Mouse (Mus musculus): ENCODE results near the gene Ivd. TPM values are rescaled to one million over a fixed set of nuclear protein-coding genes. Genes with fewer than 3 reads are reported as not detected.
A peak's percentile ranks its signal among the peaks of the same experiment; 100 is the strongest.

Gene Ivd
- polyA plus RNA-seq (2015; fragmentation: Nextera tagmentation; extraction: Ambion mirVana) = 41.9 and 51.3 TPM in 2 replicates

DNA sequence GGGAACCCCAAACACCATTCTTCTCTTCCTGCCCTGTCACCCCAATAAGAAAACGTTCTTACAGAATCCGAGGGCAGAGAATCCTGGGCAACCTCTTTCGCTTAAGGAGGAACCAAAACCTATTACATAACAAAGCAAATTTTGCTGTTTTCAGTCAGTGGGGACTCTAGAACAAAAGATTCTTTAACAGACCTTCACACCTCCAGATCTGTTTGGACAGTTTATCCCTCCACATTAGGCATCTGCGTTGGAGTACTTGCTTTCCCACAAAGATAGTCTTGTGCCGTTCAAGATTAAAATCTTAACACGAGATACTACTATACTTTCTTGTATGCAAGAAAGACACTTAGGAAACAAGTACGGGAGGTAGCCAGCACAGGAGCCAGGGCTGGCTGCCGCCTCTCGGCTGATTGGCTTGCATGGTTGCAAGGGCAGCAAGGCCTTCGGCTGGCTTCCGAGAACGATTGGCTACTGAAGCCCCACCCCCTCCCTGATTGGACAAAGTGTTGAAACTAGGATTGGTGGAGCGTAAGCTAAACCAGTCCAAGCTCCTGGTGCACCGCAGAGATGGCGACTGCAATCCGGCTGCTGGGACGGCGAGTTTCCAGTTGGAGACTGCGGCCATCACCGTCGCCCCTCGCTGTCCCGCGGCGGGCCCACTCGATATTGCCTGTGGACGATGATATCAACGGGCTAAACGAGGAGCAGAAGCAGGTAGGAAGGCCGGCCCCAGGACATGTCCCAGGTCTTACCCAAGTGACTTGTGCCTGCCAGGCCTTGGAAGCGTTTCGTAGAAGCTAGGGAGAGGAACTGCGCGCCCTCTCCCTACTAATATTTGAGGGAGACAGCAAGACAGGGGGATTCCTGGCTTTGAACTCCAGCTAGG lies at the start of gene Ivd:
Ivd (plus strand) TSS at position 501 of the 886 bp plus-strand sequence.
- Histone ChIP-seq H3K4me2 (ENCODE audit: low read depth, low read length) (peak within 1 kb of the TSS; percentile 87), H3K27me3 (replicated peaks; ENCODE audit: control insufficient read depth, insufficient read depth, low read length) (no peaks in the 10 kb centered on the region), H3K4me3 (ENCODE audit: low read length) (peak within 1 kb of the TSS; percentile 73), H3K9ac (ENCODE audit: low read depth, low read length) (peak within 1 kb of the TSS; percentile 79), H3K9me3 (ENCODE audit: control insufficient read depth, low read length) (no peaks in the 10 kb centered on the region), H3K36me3 (ENCODE audit: control insufficient read depth, insufficient read depth, low read length) (peaks cover 4% of the 10 kb centered on the region; the same call in 1 of the 2 replicates), H3K4me1 (ENCODE audit: control insufficient read depth, insufficient read depth, low read length) (peaks cover 3% of the 10 kb centered on the region), H3K27ac (ENCODE audit: low read length) (peak within 1 kb of the TSS; percentile 59; the same call in 1 of the 2 replicates)
- under 1% methylated on average over 34 of the region's 34 CpGs for WGBS
- ATAC-seq = peak; percentile 100

DNA sequence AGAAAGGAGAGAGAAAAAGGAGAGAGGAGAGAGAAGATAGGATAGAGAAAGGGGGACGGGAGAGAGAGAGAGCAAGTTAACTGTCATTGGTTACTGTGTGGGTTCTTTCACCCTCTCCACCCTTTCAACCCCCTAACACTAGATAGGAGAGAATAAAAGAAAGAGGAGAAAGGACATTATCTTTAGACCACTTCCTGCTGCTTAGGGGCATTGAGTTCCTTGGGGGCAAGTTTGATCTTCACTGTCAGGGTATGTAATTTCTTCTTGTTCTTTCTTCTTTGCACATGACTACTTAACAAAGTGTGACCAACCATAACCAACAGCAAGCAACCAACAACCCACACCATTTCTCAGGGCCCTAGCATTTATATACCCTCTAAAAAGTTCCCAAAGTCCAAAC lies 49.0 kb upstream of the Ivd start:
- peaks cover 14% of the 10 kb centered on the region for H3K4me1 ChIP-seq (ENCODE audit: control insufficient read depth, insufficient read depth, low read length)
- no peak overlapping the region for H3K4me3 ChIP-seq (ENCODE audit: low read length)
- whole genome bisulfite sequencing = 76% methylated on average over 1 of the region's 1 CpGs
- no peaks in the 10 kb centered on the region for H3K27me3 ChIP-seq (replicated peaks; ENCODE audit: control insufficient read depth, insufficient read depth, low read length)
- H3K27ac ChIP-seq (ENCODE audit: low read length) = no peak overlapping the region
- no peaks in the 10 kb centered on the region for H3K36me3 ChIP-seq (ENCODE audit: control insufficient read depth, insufficient read depth, low read length)
- H3K9ac ChIP-seq (ENCODE audit: low read depth, low read length) = no peak overlapping the region
- H3K4me2 ChIP-seq (ENCODE audit: low read depth, low read length) = no peak overlapping the region
- no peak for ATAC-seq
- H3K9me3 ChIP-seq (ENCODE audit: control insufficient read depth, low read length) = no peaks in the 10 kb centered on the region; the same call in 1 of the 2 replicates

DNA sequence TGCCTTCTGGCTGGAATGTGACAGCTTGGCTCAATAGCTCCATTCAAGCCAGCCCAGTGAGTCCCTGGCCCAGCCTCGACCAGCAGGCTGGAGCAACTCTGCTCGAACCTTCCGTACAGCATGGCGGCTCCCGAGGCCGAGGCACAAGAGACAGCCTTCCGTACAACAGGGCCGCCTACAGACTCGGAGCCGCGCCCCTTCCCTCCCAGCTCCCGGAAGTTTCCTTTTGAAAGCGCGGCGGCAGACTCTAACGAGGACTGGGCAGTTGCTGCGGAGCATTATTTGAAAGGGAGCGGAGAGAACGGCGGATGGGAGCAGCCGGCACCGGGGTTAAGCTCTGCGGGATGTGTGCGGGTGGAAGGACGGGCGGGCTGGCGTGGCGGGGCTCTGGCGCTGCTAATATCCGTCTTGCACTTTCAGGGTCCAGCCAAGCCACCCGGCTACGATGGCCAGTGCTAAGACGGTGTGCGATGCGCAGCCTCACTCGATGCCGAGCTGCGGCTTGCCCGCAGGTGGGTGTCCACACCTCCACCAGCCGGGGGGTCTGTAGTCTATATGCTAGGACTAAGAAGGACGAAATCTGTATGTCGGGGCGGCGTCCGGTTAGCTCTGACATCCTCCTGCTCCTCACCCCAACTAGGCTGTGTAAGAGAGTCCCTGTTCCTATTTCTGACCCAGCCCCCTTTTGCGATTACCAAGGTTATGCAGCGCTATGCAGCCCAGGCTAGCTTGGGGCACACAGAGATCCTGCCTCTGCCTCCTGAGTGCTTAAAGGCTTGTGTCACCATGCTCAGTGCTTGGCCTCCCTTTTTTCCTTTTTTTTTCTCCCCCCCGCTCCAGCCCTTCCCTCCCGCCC lies 47.5 kb upstream of the Ivd start, which contains the start of gene Knstrn:
Knstrn (plus strand) TSS at position 23 of the 856 bp plus-strand sequence.
- WGBS = under 1% methylated on average over 49 of the region's 49 CpGs
- Histone ChIP-seq H3K4me2 (ENCODE audit: low read depth, low read length) (peak within 1 kb of the TSS; percentile 75), H3K27ac (ENCODE audit: low read length) (peak within 1 kb of the TSS; percentile 63), H3K4me1 (ENCODE audit: control insufficient read depth, insufficient read depth, low read length) (peaks cover 14% of the 10 kb centered on the region), H3K9me3 (ENCODE audit: control insufficient read depth, low read length) (no peaks in the 10 kb centered on the region; the same call in 1 of the 2 replicates), H3K9ac (ENCODE audit: low read depth, low read length) (peak within 1 kb of the TSS; percentile 80), H3K36me3 (ENCODE audit: control insufficient read depth, insufficient read depth, low read length) (peaks cover 9% of the 10 kb centered on the region), H3K4me3 (ENCODE audit: low read length) (peak within 1 kb of the TSS; percentile 81), H3K27me3 (replicated peaks; ENCODE audit: control insufficient read depth, insufficient read depth, low read length) (no peaks in the 10 kb centered on the region)
- peak; percentile 96 for ATAC-seq

DNA sequence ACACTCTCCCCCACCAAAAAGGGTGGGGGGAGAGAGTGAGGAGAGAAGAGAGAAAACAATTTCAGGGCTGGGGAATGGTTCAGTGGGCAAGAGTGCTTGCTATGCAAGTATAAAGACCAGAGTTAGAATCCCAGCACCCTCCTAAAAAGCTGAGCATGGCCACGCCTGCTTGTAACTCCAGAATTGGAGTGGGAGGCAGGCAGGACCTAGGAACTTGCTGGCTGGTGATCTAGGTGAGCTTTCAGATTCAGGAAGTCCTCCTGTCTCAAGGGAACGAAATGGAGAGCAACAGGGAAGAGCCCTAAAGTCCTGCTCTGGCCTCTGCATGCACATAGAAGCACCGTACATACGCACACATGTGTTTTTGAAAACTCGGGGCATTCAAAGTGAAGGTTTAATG lies 39.0 kb upstream of the Ivd start:
- H3K4me2 ChIP-seq (ENCODE audit: low read depth, low read length) = no peak overlapping the region
- H3K9ac ChIP-seq (ENCODE audit: low read depth, low read length) = no peak overlapping the region
- WGBS = 93% methylated on average over 5 of the region's 5 CpGs
- no peaks in the 10 kb centered on the region for H3K9me3 ChIP-seq (ENCODE audit: control insufficient read depth, low read length)
- H3K4me3 ChIP-seq (ENCODE audit: low read length) = no peak overlapping the region
- H3K27me3 ChIP-seq (replicated peaks; ENCODE audit: control insufficient read depth, insufficient read depth, low read length) = no peaks in the 10 kb centered on the region
- H3K27ac ChIP-seq (ENCODE audit: low read length) = no peak overlapping the region
- peaks cover 19% of the 10 kb centered on the region for H3K36me3 ChIP-seq (ENCODE audit: control insufficient read depth, insufficient read depth, low read length)
- ATAC-seq = no peak
- H3K4me1 ChIP-seq (ENCODE audit: control insufficient read depth, insufficient read depth, low read length) = no peaks in the 10 kb centered on the region

DNA sequence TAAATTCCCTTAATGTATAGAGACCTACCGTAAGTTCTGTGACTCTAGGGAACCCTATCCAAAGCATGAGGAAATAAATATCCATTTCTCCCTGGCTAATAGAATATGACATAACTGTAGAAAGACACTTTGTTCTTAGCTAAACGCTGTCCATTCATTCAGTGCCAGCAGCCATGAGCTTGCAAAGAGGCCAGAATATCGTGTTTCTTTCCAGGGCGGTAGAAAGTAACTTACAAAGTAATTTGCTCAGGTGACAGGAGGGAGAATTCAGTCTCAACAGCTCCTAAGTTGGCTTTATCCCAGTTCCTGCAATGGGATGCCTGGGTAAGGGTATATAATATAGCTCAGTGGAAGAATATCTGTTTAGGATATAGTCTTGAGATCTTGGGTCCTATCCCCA lies 37.4 kb upstream of the Ivd start:
- H3K36me3 ChIP-seq (ENCODE audit: control insufficient read depth, insufficient read depth, low read length) = peaks cover 8% of the 10 kb centered on the region; the same call in 1 of the 2 replicates

DNA sequence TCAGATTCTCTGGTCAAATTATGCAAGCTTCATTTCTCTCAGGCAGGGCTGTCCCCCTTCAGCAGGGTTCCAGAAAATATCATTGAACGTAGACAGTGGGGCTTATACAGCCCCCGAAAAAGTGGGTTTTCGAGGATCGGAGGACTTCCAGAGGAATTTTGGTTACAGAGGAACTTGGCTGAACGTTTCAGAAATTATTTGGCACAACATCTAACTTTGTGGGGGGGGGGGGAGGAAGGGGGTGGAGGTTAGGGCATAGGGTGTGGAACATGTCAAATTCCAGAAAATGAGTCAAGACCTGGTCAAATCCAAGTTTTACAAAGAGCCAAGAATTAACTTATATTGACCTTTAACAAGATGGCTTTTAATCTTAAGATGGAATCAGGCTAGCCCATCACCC lies 32.7 kb upstream of the Ivd start:
- H3K4me2 ChIP-seq (ENCODE audit: low read depth, low read length) = no peak overlapping the region
- no peak for ATAC-seq
- 91% methylated on average over 5 of the region's 5 CpGs for WGBS
- H3K27me3 ChIP-seq (replicated peaks; ENCODE audit: control insufficient read depth, insufficient read depth, low read length) = no peaks in the 10 kb centered on the region
- H3K9ac ChIP-seq (ENCODE audit: low read depth, low read length) = no peak overlapping the region
- no peak overlapping the region for H3K4me3 ChIP-seq (ENCODE audit: low read length)
- H3K36me3 ChIP-seq (ENCODE audit: control insufficient read depth, insufficient read depth, low read length) = peaks cover 13% of the 10 kb centered on the region
- no peak overlapping the region for H3K27ac ChIP-seq (ENCODE audit: low read length)
- no peaks in the 10 kb centered on the region for H3K4me1 ChIP-seq (ENCODE audit: control insufficient read depth, insufficient read depth, low read length)
- no peaks in the 10 kb centered on the region for H3K9me3 ChIP-seq (ENCODE audit: control insufficient read depth, low read length)

More for the DNA sequence above, 37.4 kb upstream of the Ivd start:
- Histone ChIP-seq H3K27me3 (replicated peaks; ENCODE audit: control insufficient read depth, insufficient read depth, low read length) (no peaks in the 10 kb centered on the region), H3K9me3 (ENCODE audit: control insufficient read depth, low read length) (no peaks in the 10 kb centered on the region), H3K4me2 (ENCODE audit: low read depth, low read length) (no peak overlapping the region), H3K9ac (ENCODE audit: low read depth, low read length) (no peak overlapping the region), H3K4me3 (ENCODE audit: low read length) (no peak overlapping the region), H3K27ac (ENCODE audit: low read length) (no peak overlapping the region), H3K4me1 (ENCODE audit: control insufficient read depth, insufficient read depth, low read length) (no peaks in the 10 kb centered on the region)
- WGBS = 94% methylated on average over 4 of the region's 4 CpGs
- ATAC-seq = no peak

DNA sequence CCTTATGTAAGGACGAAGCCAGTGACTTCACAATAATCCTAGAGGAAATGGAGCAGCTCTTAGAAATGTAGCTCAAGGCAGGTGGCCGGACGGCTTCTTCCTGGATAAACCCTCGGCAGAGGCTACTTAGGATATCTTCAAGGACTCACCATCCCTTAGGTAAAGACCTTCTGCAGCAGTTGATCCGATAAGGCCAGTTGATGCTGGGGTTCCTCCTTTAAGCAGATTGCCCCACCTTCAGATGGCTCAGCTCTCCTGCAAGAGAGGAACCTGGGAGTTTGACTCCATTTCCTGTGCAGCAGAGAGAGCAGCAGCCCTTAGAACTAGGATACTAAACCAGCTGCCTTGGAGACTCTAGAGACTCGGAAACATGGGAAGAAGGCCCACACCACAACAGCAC lies 27.7 kb upstream of the Ivd start:
- Histone ChIP-seq H3K27ac (ENCODE audit: low read length) (no peak overlapping the region), H3K4me1 (ENCODE audit: control insufficient read depth, insufficient read depth, low read length) (no peaks in the 10 kb centered on the region), H3K36me3 (ENCODE audit: control insufficient read depth, insufficient read depth, low read length) (peaks cover 14% of the 10 kb centered on the region), H3K4me3 (ENCODE audit: low read length) (no peak overlapping the region), H3K9me3 (ENCODE audit: control insufficient read depth, low read length) (no peaks in the 10 kb centered on the region), H3K9ac (ENCODE audit: low read depth, low read length) (no peak overlapping the region), H3K27me3 (replicated peaks; ENCODE audit: control insufficient read depth, insufficient read depth, low read length) (no peaks in the 10 kb centered on the region), H3K4me2 (ENCODE audit: low read depth, low read length) (no peak overlapping the region)
- no peak for ATAC-seq
- 94% methylated on average over 6 of the region's 6 CpGs for WGBS

DNA sequence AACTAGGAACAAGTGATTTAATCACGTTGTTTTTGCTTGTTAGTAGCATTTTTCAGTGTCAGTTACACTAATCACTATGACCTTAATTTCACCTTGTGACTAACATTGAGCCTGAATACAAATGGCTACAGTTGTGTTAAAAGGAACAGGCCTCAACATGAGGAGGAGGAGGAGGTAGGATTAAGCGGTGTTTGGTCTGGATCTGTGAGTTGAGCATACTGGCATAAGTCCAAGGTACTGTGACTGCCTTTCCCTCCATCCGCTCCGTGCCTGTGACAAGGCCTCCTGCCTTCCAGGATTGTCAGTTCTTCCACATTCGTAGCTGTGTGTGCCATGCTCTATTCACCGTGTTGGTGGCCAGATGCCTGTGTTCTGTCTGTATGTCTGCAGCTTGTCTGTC lies 26.6 kb upstream of the Ivd start:
- Histone ChIP-seq H3K36me3 (ENCODE audit: control insufficient read depth, insufficient read depth, low read length) (peaks cover 14% of the 10 kb centered on the region), H3K4me3 (ENCODE audit: low read length) (no peak overlapping the region), H3K9ac (ENCODE audit: low read depth, low read length) (no peak overlapping the region), H3K4me1 (ENCODE audit: control insufficient read depth, insufficient read depth, low read length) (no peaks in the 10 kb centered on the region), H3K27ac (ENCODE audit: low read length) (no peak overlapping the region), H3K4me2 (ENCODE audit: low read depth, low read length) (no peak overlapping the region), H3K9me3 (ENCODE audit: control insufficient read depth, low read length) (no peaks in the 10 kb centered on the region), H3K27me3 (replicated peaks; ENCODE audit: control insufficient read depth, insufficient read depth, low read length) (no peaks in the 10 kb centered on the region)
- ATAC-seq = no peak
- 78% methylated on average over 6 of the region's 6 CpGs for WGBS

DNA sequence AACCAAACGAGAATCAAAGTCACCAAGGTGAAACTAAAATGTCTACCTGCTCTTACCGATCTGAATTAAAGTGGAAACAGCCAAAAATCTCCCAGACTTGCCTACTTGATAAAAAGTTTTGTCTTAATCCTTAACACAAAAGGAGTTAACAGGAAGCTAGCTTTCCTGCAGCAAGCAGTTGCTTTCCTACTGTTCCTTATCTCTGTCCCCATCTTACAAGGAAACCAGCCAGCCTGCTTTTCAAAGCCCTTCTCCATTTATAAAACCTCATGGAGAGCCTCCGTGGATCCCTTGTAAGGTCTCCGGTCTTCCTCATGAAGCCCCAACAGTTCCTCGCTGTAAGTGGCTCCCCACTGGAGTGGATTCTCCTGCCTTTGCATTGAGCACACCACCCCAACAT lies 23.4 kb upstream of the Ivd start:
- Histone ChIP-seq H3K36me3 (ENCODE audit: control insufficient read depth, insufficient read depth, low read length) (peaks cover 3% of the 10 kb centered on the region; the same call in 1 of the 2 replicates), H3K27ac (ENCODE audit: low read length) (no peak overlapping the region), H3K4me2 (ENCODE audit: low read depth, low read length) (no peak overlapping the region), H3K9ac (ENCODE audit: low read depth, low read length) (no peak overlapping the region), H3K27me3 (replicated peaks; ENCODE audit: control insufficient read depth, insufficient read depth, low read length) (no peaks in the 10 kb centered on the region), H3K4me1 (ENCODE audit: control insufficient read depth, insufficient read depth, low read length) (no peaks in the 10 kb centered on the region), H3K9me3 (ENCODE audit: control insufficient read depth, low read length) (no peaks in the 10 kb centered on the region), H3K4me3 (ENCODE audit: low read length) (no peak overlapping the region)
- ATAC-seq = no peak
- WGBS = 40% methylated on average over 5 of the region's 5 CpGs
